Mouse (Mus musculus): ENCODE data around the gene Sox13. TPM values are rescaled to one million over a fixed set of nuclear protein-coding genes. Genes with fewer than 3 reads are reported as not detected.

Gene Sox13
- polyA plus RNA-seq, 1 experiment from 2014 or later = 14.2 TPM

DNA sequence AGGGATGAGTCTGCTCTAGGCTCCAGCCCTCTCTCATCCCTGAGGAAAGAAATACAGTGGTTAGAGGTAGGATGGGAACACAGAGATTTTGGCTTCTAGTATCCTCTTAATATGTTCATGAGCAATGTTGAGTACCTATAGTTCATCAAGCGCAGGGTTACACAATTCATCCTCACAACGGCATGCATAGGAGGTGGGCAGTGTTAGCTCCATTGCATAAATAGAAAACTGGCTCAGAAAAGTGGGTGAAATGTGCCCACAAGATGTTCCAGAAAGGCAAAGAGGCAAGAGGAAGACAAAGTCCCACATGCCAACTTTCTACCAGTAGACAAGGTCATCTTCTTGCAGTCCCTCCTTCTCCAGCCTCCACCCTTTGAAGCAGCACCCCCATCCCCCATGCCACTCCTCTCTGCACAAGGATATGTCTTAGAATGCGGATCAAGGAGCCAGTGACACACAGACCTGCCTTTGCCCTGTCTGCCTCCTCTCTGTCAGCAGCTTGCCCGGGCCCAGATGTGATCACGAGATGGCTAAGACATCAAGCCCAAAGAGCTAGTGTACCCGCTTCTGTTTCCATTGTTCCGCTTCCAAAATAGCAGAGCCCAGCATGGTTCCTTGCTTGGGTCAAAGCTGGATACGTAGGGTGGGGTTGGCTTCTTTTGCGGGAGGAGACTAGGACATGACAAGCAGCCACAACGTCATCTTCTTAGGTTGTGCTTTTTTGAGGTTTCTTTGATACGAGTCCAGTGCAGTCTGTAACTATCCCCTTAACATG, 91.3 kb downstream of the Sox13 start:
- ATAC-seq (ENCODE audit: low FRiP score, low read depth) = no peak
- H3K4me1 ChIP-seq = peaks cover 18% of the 10 kb centered on the region
- H3K27me3 ChIP-seq (replicated peaks) = peaks cover 24% of the 10 kb centered on the region
- H3K4me3 ChIP-seq = no peak overlapping the region
- no peaks in the 10 kb centered on the region for H3K36me3 ChIP-seq
- WGBS = 93% methylated on average over 11 of the region's 11 CpGs
- no peak overlapping the region for H3K4me2 ChIP-seq (replicated peaks)
- H3K9ac ChIP-seq = no peak overlapping the region
- H3K27ac ChIP-seq = no peak overlapping the region
- no peaks in the 10 kb centered on the region for H3K9me3 ChIP-seq

Other genes with a start within 250 kb of the Sox13 start
- not detected in 2 replicates for gene Golt1a, start 114.6 kb downstream of the Sox13 start, polyA plus RNA-seq (2016; fragmentation: Nextera tagmentation; extraction: Ambion mirVana)
- not detected in 2 replicates for gene Kiss1, start 102.5 kb downstream of the Sox13 start, polyA plus RNA-seq (2016; fragmentation: Nextera tagmentation; extraction: Ambion mirVana)
- gene Ren1, start 73.9 kb downstream of the Sox13 start, polyA plus RNA-seq (2016; fragmentation: Nextera tagmentation; extraction: Ambion mirVana) = 0.11 and 0.20 TPM in 2 replicates
- 5.6 TPM in 2 replicates for gene Etnk2, start 60.8 kb downstream of the Sox13 start, polyA plus RNA-seq (2016; fragmentation: Nextera tagmentation; extraction: Ambion mirVana)
- 638 and 670 TPM in 2 replicates for gene Snrpe, start 185.9 kb upstream of the Sox13 start, polyA plus RNA-seq (2016; fragmentation: Nextera tagmentation; extraction: Ambion mirVana)
- not detected in 2 replicates for gene Zbed6, start 236.5 kb upstream of the Sox13 start, polyA plus RNA-seq (2016; fragmentation: Nextera tagmentation; extraction: Ambion mirVana)
- 4.7 and 5.3 TPM in 2 replicates for gene Gm38394, start 236.9 kb upstream of the Sox13 start, polyA plus RNA-seq (2016; fragmentation: Nextera tagmentation; extraction: Ambion mirVana)

All from neural tube, embryonic 12.5 days (tissue).